In genomic region chr2:156862041-156862717, GRCm38 (mm10) we compare ENCODE assay signal across 7 mouse cellular contexts. TPM values are rescaled to one million over a fixed set of nuclear protein-coding genes. Genes with fewer than 3 reads are reported as not detected.
DNase-seq lines count a peak whose midpoint lies in the region; ATAC-seq lines count a peak whose summit lies in the region.

No protein-coding gene starts in this region.

- H3K27ac ChIP-seq in stomach, embryonic 16.5 days (ENCODE audit: low read length) = peak overlapping the region; percentile 96

- H3K36me3 ChIP-seq in stomach, embryonic 16.5 days (ENCODE audit: control insufficient read depth, insufficient read depth, low read length) = peaks cover 11% of the 10 kb centered on the region; the same call in 1 of the 2 replicates

- DNase-seq in 3134 (ENCODE audit: extremely low read depth, insufficient read length, low spot score) = peak; percentile 36
- peak; percentile 75 for DNase-seq in 3T3-L1 (ENCODE audit: low read depth, low spot score)
- peak; percentile 53 for DNase-seq in adrenal gland, postnatal 25 days
- DNase-seq in forelimb bud, embryonic 11.5 days (ENCODE audit: low read depth, low spot score) = peak; percentile 53
- DNase-seq in kidney, adult 9 months = peak; percentile 58
- DNase-seq in lung, postnatal 10 days = peak; percentile 62

- peak; percentile 4; the same call in 1 of the 2 replicates for ATAC-seq in stomach, embryonic 16.5 days (ENCODE audit: insufficient read depth, low FRiP score)

- H3K9me3 ChIP-seq in stomach, embryonic 16.5 days (replicated peaks; ENCODE audit: control insufficient read depth, low read length) = no peaks in the 10 kb centered on the region

- peaks cover 19% of the 10 kb centered on the region for H3K4me1 ChIP-seq in stomach, embryonic 16.5 days (ENCODE audit: control insufficient read depth, insufficient read depth, low read length)

- under 1% methylated on average over 19 of the region's 19 CpGs for WGBS in stomach, embryonic 16.5 days

- no peaks in the 10 kb centered on the region for H3K27me3 ChIP-seq in stomach, embryonic 16.5 days (ENCODE audit: control insufficient read depth, insufficient read depth, low read length)

- H3K9ac ChIP-seq in stomach, embryonic 16.5 days (ENCODE audit: low read length) = peak overlapping the region; percentile 70

- H3K4me3 ChIP-seq in stomach, embryonic 16.5 days (replicated peaks; ENCODE audit: low read length) = peak overlapping the region; percentile 96

- H3K4me2 ChIP-seq in stomach, embryonic 16.5 days (ENCODE audit: low read depth, low read length) = peak overlapping the region; percentile 77

RNA-seq across cellular contexts. Expression of gene Rab5if, which starts 0.7 kb away (rescaled TPM):
- 284 and 313 TPM in 2 replicates for total RNA-seq in adrenal gland, postnatal 25 days (2021)
- 173 and 190 TPM in 2 replicates for polyA plus RNA-seq in stomach, embryonic 16.5 days (2015; fragmentation: Nextera tagmentation; extraction: Ambion mirVana)

RNA-seq across cellular contexts. Expression of gene 4930518I15Rik, which starts 4.4 kb away (rescaled TPM):
- 4.8 and 5.9 TPM in 2 replicates for total RNA-seq in adrenal gland, postnatal 25 days (2021)
- polyA plus RNA-seq in stomach, embryonic 16.5 days (2015; fragmentation: Nextera tagmentation; extraction: Ambion mirVana) = 6.7 and 7.3 TPM in 2 replicates

RNA-seq across cellular contexts. Expression of gene Tgif2, which starts 22.4 kb away (rescaled TPM):
- total RNA-seq in adrenal gland, postnatal 25 days (2021) = 5.5 and 5.8 TPM in 2 replicates
- polyA plus RNA-seq in stomach, embryonic 16.5 days (2015; fragmentation: Nextera tagmentation; extraction: Ambion mirVana) = 33.7 and 36.5 TPM in 2 replicates

RNA-seq across cellular contexts. Expression of gene Sla2, which starts 24.8 kb away (rescaled TPM):
- not detected in 2 replicates for total RNA-seq in adrenal gland, postnatal 25 days (2021)
- polyA plus RNA-seq in stomach, embryonic 16.5 days (2015; fragmentation: Nextera tagmentation; extraction: Ambion mirVana) = 0.39 and 0.41 TPM in 2 replicates

Comparison
In these comparisons a context has a peak if more than half of its experiments do, and no peak if none do; other contexts are left out.
1. Peak in every context shown above with its lines: DNase-seq, ATAC-seq, H3K4me3 ChIP-seq and H3K27ac ChIP-seq.